Mouse (Mus musculus): ENCODE measurements at regions not wholly inside any gene's neighbourhood (a gene's known extent, or its start where the extent isn't known, plus 50 kb on each side); places are given as distances from the start of the nearest gene placed in this dataset.
"Not testable (repeated sequence)": the region's sequence is repeated elsewhere in the genome, so short reads cannot be mapped to it uniquely, and the experiment has no call there.

- DNase-seq (ENCODE audit: low spot score in 2 of 2): peak; percentile 75 to 76
Measured at GRCm38 (mm10) chr17:69563165-69563564, 124.0 kb downstream of the Akain1 start.

GRCm38 (mm10) chr17:69571070-69571669 lies 132.0 kb downstream of the Akain1 start:
- DNase-seq (ENCODE audit: low spot score in 2 of 2): not testable (repeated sequence)

DNA sequence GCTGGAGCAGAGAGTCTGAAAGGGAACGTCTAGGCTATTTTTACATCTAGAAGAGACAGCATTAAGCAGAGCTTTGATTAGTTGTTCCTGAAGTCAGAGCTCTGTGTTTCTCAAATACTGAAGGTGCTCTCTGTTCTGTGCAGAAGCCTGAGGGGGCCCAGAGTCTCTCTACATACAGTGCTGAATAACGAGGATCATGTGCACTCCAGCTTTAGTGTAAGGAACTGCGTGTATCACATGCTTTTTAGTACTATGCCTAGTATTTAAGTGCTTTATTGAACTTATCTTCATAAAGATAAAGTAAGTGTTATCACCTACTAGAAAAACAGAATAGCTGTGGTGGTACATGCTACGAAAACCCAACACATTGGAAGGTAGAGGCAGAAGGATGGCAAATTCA lies 151.4 kb downstream of the Akain1 start:
- DNase-seq (ENCODE audit: low spot score in 2 of 2): no peak

- no peak for DNase-seq (ENCODE audit: low spot score in 2 of 2)
Measured at GRCm38 (mm10) chr17:69597773-69598295, 158.7 kb downstream of the Akain1 start.

GRCm38 (mm10) chr17:69598461-69598860 lies 159.3 kb downstream of the Akain1 start:
- DNase-seq (ENCODE audit: low spot score in 2 of 2): no peak

- no peak for DNase-seq (ENCODE audit: low spot score in 2 of 2)
Measured at GRCm38 (mm10) chr17:69603596-69603995, 164.5 kb downstream of the Akain1 start.

DNA sequence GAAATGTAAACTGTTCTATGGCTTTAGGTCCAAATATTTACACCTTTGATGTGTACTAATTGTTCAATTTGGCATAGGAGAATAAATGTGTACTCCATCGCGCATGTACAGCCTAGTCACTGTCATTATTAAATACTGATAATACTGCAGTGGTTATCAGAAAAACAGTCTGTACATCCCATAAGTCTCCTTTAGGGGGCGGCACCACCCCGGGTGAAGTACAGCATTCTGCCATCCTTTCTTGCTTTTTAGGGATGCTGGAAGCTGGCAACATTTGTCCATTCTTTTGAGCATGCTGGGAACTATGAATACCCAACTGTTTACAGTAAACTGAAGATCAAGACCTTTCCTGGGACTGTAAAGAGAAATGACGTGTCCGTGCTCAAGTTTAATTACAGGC lies 165.6 kb downstream of the Akain1 start:
- peak; percentile 65 to 70 for DNase-seq (ENCODE audit: low spot score in 2 of 2)

DNA sequence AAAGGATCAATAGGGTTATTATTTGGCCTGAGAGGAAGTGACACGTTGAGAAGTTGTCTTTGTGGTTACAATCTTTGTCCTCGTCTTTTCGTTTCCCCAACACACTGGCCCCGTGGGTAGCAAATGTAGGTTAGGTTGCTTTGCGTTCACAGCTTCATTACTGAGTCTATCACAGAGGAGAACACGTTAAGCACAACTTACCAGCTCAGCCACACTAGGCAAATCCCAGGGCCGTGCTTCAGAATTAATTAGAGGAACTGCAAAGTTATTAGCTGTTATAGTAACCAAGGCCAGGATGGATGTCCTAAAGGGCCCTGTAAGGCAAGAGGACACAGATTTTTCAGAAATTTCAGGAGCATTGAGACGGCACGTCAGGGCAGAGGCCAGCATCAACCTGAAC lies 166.3 kb downstream of the Akain1 start:
- DNase-seq (ENCODE audit: low spot score in 2 of 2): no peak

GRCm38 (mm10) chr17:69631411-69631810 lies 192.3 kb downstream of the Akain1 start:
- no peak for DNase-seq (ENCODE audit: low spot score in 2 of 2)

DNA sequence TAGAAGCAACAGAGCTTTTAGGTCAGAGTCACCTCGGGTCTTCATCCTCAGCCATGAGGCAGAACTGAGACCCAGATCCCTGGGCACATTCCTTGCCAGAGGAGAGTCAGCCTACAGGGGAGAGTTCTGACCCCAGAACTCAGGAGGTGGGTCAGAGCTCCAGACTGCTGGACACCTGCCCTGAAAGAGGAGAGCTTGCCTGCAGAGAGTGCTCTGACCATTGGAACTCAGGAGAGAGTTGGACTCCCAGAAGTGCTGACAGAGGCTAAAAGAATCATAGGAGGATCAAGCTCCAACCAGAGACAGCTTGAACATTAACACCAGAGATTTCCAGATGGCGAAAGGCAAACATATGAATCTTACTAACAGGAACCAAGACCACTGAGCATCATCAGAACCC lies 211.4 kb downstream of the Akain1 start:
- DNase-seq (ENCODE audit: low spot score in 2 of 2): not testable (repeated sequence)

GRCm38 (mm10) chr17:69654586-69654985 lies 215.5 kb downstream of the Akain1 start:
- no peak for DNase-seq (ENCODE audit: low spot score in 2 of 2)

DNA sequence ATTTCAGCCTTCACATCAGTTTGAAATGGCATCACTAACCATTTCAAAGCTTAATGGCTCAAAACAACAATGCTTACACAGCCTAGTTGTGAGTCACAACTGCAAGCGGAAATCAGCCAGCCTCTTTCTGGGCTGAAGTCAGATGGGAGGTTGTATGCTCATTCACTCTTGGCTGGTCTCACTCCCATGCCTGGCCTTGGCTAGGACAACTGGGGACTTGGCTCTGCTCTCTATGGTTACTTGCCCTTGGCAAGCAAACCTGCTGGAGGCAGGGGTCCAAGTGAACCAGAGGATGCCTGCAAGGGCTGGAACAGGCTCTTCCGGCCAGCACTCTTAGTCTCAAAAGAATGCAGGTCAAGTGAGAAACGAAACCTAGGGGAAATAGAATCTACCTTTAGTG lies 233.4 kb downstream of the Akain1 start:
- peak; percentile 33 to 58 for DNase-seq (ENCODE audit: low spot score in 2 of 2)

DNA sequence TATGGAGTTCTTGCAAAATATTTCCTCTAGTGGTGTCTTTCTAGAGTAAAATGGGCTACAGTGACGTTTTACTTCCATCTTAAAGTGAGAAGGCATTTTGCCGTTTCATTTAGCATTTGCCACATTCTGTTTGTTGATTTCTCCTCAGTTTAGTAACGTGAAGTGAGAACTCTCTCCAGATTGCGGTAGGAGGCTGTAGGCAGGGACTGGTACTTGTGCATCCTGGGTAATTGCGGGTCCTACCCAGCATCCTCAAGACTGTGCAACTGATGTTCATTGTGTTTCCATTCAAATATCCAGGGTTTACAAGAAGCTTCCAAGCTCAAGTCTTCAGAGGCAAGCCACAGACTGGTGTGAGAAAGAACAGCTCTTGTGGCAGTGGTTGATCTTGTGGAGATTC lies 244.0 kb downstream of the Akain1 start:
- peak; percentile 53 to 56 for DNase-seq (ENCODE audit: low spot score in 2 of 2)

GRCm38 (mm10) chr17:69685625-69686257 lies 246.6 kb downstream of the Akain1 start:
- DNase-seq (ENCODE audit: low spot score in 2 of 2): no peak

GRCm38 (mm10) chr17:69686383-69686782 lies 247.3 kb downstream of the Akain1 start:
- no peak for DNase-seq (ENCODE audit: low spot score in 2 of 2)

- DNase-seq (ENCODE audit: low spot score in 2 of 2): peak; percentile 44 to 56
Measured at GRCm38 (mm10) chr17:69695341-69695740, 256.2 kb downstream of the Akain1 start.

DNA sequence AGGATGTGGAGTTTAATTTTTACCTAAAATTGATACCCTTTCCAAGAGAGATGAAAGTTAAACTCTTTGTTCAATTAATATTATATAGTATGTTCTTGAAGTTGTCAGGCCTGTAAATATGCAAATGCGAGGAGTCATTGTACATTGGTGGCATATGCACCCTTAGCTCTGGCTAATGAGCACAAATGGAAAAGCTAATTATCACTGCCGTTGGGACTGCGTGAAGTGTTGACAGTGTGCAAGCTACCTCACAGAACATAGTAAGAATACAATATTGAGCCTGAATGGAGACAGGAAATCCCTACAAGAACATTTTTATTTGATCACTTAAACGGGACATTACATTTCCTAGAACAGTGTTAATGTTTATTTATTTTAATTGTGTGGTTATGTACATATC lies 241.5 kb upstream of the Dlgap1 start:
- no peak for DNase-seq (ENCODE audit: low spot score in 2 of 2)

DNA sequence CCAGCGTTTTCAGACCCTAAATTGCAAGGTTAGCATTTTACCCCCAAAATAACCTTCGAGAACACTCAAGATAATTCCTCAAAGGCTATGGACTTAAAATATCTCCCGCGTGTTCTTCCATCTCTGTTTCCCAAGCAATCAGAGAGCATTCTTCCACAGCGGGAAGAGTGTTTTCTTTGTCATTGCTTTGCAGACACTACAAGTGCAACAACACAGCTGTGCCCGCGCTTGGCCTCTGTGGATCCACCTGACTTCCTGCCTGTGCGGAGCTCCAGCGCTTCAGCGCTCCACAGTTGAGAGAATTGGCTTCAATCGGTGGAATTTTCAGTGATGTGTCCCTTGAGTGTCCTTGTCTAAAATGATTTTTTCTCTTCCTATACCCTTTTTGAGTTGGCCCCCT lies 235.9 kb upstream of the Dlgap1 start:
- DNase-seq (ENCODE audit: low spot score in 2 of 2): peak in 1 of 2 experiments; percentile 7

GRCm38 (mm10) chr17:69736379-69737096 lies 232.3 kb upstream of the Dlgap1 start:
- no peak for DNase-seq (ENCODE audit: low spot score in 2 of 2)

DNA sequence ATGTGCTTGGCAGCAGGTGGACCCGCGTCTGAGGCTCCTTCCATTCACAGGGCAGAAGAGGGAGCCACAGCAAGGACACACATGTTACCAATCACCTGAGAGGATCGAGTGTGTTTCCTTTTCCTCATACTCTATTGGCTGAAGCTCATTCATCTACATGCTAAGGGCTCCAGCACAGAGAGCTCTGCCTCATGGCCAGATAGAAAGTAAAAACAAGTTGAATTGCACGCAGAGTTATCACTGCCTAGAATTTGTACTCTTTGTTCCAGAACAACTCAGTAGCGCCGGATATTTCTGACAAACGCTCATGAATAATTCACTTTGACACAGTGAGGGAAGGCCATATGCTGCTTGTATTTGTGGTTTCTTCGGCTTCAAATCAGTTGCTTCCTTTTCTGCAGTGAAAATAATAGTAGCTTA lies 199.9 kb upstream of the Dlgap1 start:
- peak; percentile 56 to 64 for DNase-seq (ENCODE audit: low spot score in 2 of 2)

DNA sequence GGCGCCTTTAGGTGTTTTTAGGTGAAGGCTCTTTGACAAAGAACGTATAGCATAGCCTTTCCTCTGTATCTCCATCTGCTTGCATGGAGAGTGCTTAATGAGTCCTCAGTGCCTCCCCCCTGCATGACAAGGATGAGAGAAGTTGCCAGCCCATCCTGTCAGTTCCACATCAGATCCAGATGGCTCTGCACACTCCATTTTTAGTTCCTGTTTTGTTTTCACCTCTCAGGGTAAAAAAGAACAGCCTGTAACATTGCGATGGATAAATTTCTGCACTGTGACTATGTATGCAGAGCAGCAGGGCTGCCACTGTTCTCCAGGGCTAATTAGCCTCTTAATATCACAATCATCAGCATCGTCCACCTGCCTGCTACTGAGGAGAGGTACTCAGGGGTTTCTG lies 198.8 kb upstream of the Dlgap1 start:
- DNase-seq (ENCODE audit: low spot score in 2 of 2): peak; percentile 58

GRCm38 (mm10) chr17:69781201-69781600 lies 187.7 kb upstream of the Dlgap1 start:
- DNase-seq (ENCODE audit: low spot score in 2 of 2): no peak

GRCm38 (mm10) chr17:69786985-69787384 lies 181.9 kb upstream of the Dlgap1 start:
- no peak for DNase-seq (ENCODE audit: low spot score in 2 of 2)
